Mouse (Mus musculus) MEL (cell line): ENCODE data around the gene Gpr18.

Source experiments
- CTCF ChIP-seq, 3 experiments: IDR thresholded peaks in 2 of 3; conservative IDR thresholded peaks in 1 of 3; 2 replicates each; pipeline ENCODE4 v1.5.1; 2011 to 2012; ENCODE audit warnings: low read length in 3 of 3, low read depth in 2 of 3, mild to moderate bottlenecking in 2 of 3, improper control_type of control experiment in 1 of 3, inconsistent platforms in 1 of 3, mixed read lengths in 1 of 3, moderate library complexity in 1 of 3; ENCODE audit not compliant: control insufficient read depth in 1 of 3, insufficient read depth in 1 of 3, poor library complexity in 1 of 3, severe bottlenecking in 1 of 3
- EP300 ChIP-seq, 2 experiments: IDR thresholded peaks; 2 replicates each; pipeline ENCODE4 v1.6.1; 2011; ENCODE audit warnings: improper control_type of control experiment in 2 of 2, low read length in 2 of 2, low read depth in 1 of 2, mild to moderate bottlenecking in 1 of 2
- MAZ ChIP-seq: IDR thresholded peaks from 2 replicates; pipeline ENCODE4 v1.6.1; 2012; ENCODE audit warnings: low read depth, mild to moderate bottlenecking, inconsistent platforms, low read length, improper control_type of control experiment
- POLR2A ChIP-seq, 2 experiments: IDR thresholded peaks; 2 replicates each; pipeline ENCODE4 v1.6.1; 2011 to 2012; ENCODE audit warnings: low read length in 2 of 2, mild to moderate bottlenecking in 2 of 2, control low read depth in 1 of 2, improper control_type of control experiment in 1 of 2, low read depth in 1 of 2, moderate library complexity in 1 of 2; ENCODE audit not compliant: control insufficient read depth in 1 of 2, insufficient read depth in 1 of 2, poor library complexity in 1 of 2
- TCF12 ChIP-seq: IDR thresholded peaks from 2 replicates; pipeline ENCODE4 v1.6.1; 2014; ENCODE audit warnings: low read depth, mild to moderate bottlenecking, inconsistent platforms, low read length, improper control_type of control experiment, moderate library complexity

DNA sequence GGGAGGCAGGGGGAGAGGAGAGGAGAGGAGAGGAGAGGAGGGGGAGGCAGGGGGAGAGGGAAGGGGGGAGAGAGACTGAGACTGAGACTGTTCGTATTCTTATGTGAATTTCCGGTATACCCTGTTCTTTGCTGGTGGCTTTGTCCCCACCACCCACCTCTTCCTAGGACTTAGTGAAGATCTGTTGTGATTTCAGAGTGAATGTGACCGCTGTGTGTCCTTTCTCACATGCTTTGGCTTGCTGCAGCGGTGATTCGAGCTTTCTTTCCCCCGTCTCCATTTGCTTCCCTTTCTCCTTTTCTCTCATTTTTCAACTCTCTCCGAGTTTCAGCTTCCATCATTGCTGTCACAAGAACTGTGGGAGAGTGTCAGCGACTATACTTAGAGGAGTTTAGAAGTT, 31.1 kb upstream of the Gpr18 start:
- TF ChIP-seq MAZ (no peak), CTCF (IDR thresholded peaks at IDR 0.05 in 2 of 3, conservative IDR thresholded peaks at IDR 0.05 in 1 of 3; ENCODE audit: control insufficient read depth in 1 of 3, insufficient read depth in 1 of 3, low read depth in 2 of 3, low read length in 3 of 3, poor library complexity in 1 of 3, severe bottlenecking in 1 of 3) (no peak), EP300 (IDR thresholded peaks at IDR 0.05; ENCODE audit: low read depth in 1 of 2, low read length in 2 of 2) (no peak), TCF12 (no peak), POLR2A (IDR thresholded peaks at IDR 0.05; ENCODE audit: control insufficient read depth in 1 of 2, insufficient read depth in 1 of 2, low read depth in 1 of 2, low read length in 2 of 2, poor library complexity in 1 of 2) (no peak)
